Mouse (Mus musculus): ENCODE measurements around the gene Rybp. TPM values are rescaled to one million over a fixed set of nuclear protein-coding genes. Genes with fewer than 3 reads are reported as not detected.

The Rybp gene
- polyA plus RNA-seq, 1 experiment from 2014 or later: 18.5 TPM

DNA sequence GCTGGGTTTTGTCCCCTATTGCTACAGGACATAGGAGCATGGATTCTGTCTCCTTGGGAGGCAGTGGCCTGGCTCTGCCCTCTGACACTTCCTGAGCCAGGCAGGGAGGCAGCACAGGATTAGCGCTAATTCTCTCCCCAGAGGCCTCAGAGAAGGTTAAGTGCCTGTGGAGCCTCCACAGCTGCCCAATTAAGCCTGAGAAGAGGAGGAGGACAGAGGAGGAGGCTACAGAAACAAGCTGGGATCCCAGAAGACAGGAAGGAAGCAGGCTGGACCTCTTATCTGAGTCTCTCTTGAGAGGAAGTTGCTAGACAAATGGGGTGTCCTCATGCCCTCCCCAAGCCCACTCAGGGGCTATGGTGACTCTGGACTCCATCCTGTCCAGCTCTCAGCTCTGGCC is 101.8 kb downstream of the Rybp start:
- H3K4me2 ChIP-seq: no peak overlapping the region
- WGBS: 15% methylated on average over 1 of the region's 1 CpGs
- H3K9ac ChIP-seq (replicated peaks): no peak overlapping the region
- ATAC-seq (ENCODE audit: low FRiP score): no peak
- no peaks in the 10 kb centered on the region for H3K9me3 ChIP-seq (replicated peaks)
- no peak overlapping the region for H3K27ac ChIP-seq (replicated peaks)
- no peaks in the 10 kb centered on the region for H3K4me1 ChIP-seq
- peaks cover 6% of the 10 kb centered on the region; the same call in 1 of the 2 replicates for H3K27me3 ChIP-seq (replicated peaks)
- H3K36me3 ChIP-seq: no peaks in the 10 kb centered on the region
- H3K4me3 ChIP-seq (replicated peaks): no peak overlapping the region

DNA sequence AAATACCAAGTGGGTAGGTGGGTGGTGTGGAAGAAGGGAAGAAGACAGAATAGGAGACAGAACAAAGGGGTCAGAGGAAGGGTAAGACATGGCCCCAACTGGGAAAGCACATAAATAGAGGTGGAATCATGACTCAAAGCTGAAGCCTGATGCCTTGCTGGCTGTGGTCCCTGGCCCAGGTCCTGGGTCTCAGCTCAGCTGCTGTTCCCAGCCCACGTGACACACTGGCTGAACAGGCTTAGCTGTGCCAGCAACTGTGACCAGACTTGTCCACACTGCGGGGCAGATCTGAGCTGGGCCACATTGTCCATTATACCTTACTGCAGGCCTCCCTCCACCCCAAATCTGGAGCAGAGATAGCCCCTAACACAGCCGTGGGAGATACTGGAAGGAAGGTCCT is 103.9 kb downstream of the Rybp start:
- no peak overlapping the region for H3K9ac ChIP-seq (replicated peaks)
- H3K4me2 ChIP-seq: no peak overlapping the region
- H3K27me3 ChIP-seq (replicated peaks): peaks cover 6% of the 10 kb centered on the region; the same call in 1 of the 2 replicates
- ATAC-seq (ENCODE audit: low FRiP score): no peak
- WGBS: 91% methylated on average over 3 of the region's 3 CpGs
- H3K9me3 ChIP-seq (replicated peaks): no peaks in the 10 kb centered on the region
- H3K4me1 ChIP-seq: no peaks in the 10 kb centered on the region
- H3K27ac ChIP-seq (replicated peaks): no peak overlapping the region
- no peak overlapping the region for H3K4me3 ChIP-seq (replicated peaks)
- no peaks in the 10 kb centered on the region for H3K36me3 ChIP-seq

GRCm38 (mm10) chr6:100180883-100181262 is 106.4 kb downstream of the Rybp start:
- no peak for ATAC-seq (ENCODE audit: low FRiP score)
- H3K4me1 ChIP-seq: no peaks in the 10 kb centered on the region
- H3K27ac ChIP-seq (replicated peaks): no peak overlapping the region
- no peak overlapping the region for H3K4me2 ChIP-seq
- no peak overlapping the region for H3K4me3 ChIP-seq (replicated peaks)
- no peaks in the 10 kb centered on the region for H3K9me3 ChIP-seq (replicated peaks)
- H3K9ac ChIP-seq (replicated peaks): no peak overlapping the region
- no peaks in the 10 kb centered on the region for H3K36me3 ChIP-seq
- 79% methylated on average over 4 of the region's 4 CpGs for WGBS
- H3K27me3 ChIP-seq (replicated peaks): peaks cover 6% of the 10 kb centered on the region; the same call in 1 of the 2 replicates

GRCm38 (mm10) chr6:100180213-100180882 is 106.9 kb downstream of the Rybp start:
- Histone ChIP-seq H3K9ac (replicated peaks) (no peak overlapping the region), H3K36me3 (no peaks in the 10 kb centered on the region), H3K9me3 (replicated peaks) (no peaks in the 10 kb centered on the region), H3K4me1 (no peaks in the 10 kb centered on the region), H3K4me2 (no peak overlapping the region), H3K27me3 (replicated peaks) (peaks cover 4% of the 10 kb centered on the region; the same call in 1 of the 2 replicates), H3K27ac (replicated peaks) (no peak overlapping the region), H3K4me3 (replicated peaks) (no peak overlapping the region)
- 68% methylated on average over 4 of the region's 4 CpGs for WGBS
- no peak for ATAC-seq (ENCODE audit: low FRiP score)

DNA sequence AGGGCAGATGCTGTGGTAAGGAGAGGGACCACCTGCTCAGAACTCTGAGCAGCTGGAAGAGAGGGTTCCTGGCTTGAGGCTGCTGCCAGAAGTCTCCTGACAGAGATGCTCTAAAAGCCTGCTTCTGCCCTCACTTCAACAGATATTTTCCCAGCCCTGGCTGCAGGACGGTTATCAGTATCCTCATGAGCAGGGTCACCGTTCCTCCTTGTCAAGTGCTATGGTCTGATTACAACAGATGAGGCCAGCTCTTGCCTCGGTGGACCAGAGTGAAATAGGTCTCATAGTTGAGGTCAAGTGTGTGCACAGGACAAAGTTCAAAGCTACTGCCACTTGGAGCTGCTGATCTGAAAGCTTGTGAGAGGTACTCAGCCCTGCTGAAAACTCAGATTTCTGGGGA is 108.5 kb downstream of the Rybp start:
- no peaks in the 10 kb centered on the region for H3K4me1 ChIP-seq
- no peaks in the 10 kb centered on the region for H3K9me3 ChIP-seq (replicated peaks)
- 85% methylated on average over 3 of the region's 3 CpGs for WGBS
- H3K36me3 ChIP-seq: no peaks in the 10 kb centered on the region
- H3K27ac ChIP-seq (replicated peaks): no peak overlapping the region
- H3K4me2 ChIP-seq: no peak overlapping the region
- H3K27me3 ChIP-seq (replicated peaks): peaks cover 3% of the 10 kb centered on the region; the same call in 1 of the 2 replicates
- H3K4me3 ChIP-seq (replicated peaks): no peak overlapping the region
- no peak overlapping the region for H3K9ac ChIP-seq (replicated peaks)
- no peak for ATAC-seq (ENCODE audit: low FRiP score)

Measured in neural tube, embryonic 15.5 days (tissue).